Mouse (Mus musculus) hindbrain, embryonic 11.5 days (tissue): ENCODE measurements around the gene Rec8. TPM values are rescaled to one million over a fixed set of nuclear protein-coding genes. Genes with fewer than 3 reads are reported as not detected.
A peak's percentile ranks its signal among the peaks of the same experiment; 100 is the strongest.

Experiments used
- ATAC-seq: fragments of 200-750 bp; cut with Nextera tagmentation; 2 replicates; pipeline ENCODE4 v1.8.0; 2017; ENCODE audit warnings: mild to moderate bottlenecking, moderate TSS enrichment, moderate library complexity; ENCODE audit not compliant: low FRiP score
- DNase-seq: peaks from one replicate; pipeline ENCODE4 v3.0.0-alpha.2; 2015; ENCODE audit warnings: low spot score
- H3K27ac ChIP-seq: fragments of 300-500 bp; sonication (generic); 2 replicates; pipeline ENCODE4 v1.5.1; 2014; ENCODE audit warnings: mild to moderate bottlenecking, low read depth, low read length
- H3K27me3 ChIP-seq: fragments of 300-500 bp; sonication (generic); 2 replicates; pipeline ENCODE4 v1.6.1; 2014; ENCODE audit warnings: mild to moderate bottlenecking, low read length, moderate library complexity, mixed read lengths; ENCODE audit not compliant: control insufficient read depth, insufficient read depth
- H3K36me3 ChIP-seq: fragments of 300-500 bp; sonication (generic); 2 replicates; pipeline ENCODE4 v1.6.1; 2014; ENCODE audit warnings: mild to moderate bottlenecking, low read length, moderate library complexity, mixed read lengths; ENCODE audit not compliant: control insufficient read depth, insufficient read depth
- H3K4me1 ChIP-seq: fragments of 300-500 bp; sonication (generic); replicated peaks from 2 replicates; pipeline ENCODE4 v1.6.1; 2014; ENCODE audit warnings: low read length, mixed read lengths; ENCODE audit not compliant: control insufficient read depth, insufficient read depth
- H3K4me2 ChIP-seq: fragments of 300-500 bp; sonication (generic); replicated peaks from 2 replicates; pipeline ENCODE4 v1.6.1; 2014; ENCODE audit warnings: mild to moderate bottlenecking, low read depth, low read length
- H3K4me3 ChIP-seq: fragments of 300-500 bp; sonication (generic); 2 replicates; pipeline ENCODE4 v1.5.1; 2014; ENCODE audit warnings: low read depth, low read length
- H3K9ac ChIP-seq: fragments of 300-500 bp; sonication (generic); 2 replicates; pipeline ENCODE4 v1.6.1; 2014; ENCODE audit warnings: low read depth, low read length
- H3K9me3 ChIP-seq: fragments of 300-500 bp; sonication (generic); 2 replicates; pipeline ENCODE4 v1.6.1; 2016; ENCODE audit warnings: low read length; ENCODE audit not compliant: control insufficient read depth
- WGBS: fragments of 180-500 bp; shearing (Covaris S2); extraction: QIAGEN DNeasy Blood & Tissue Kit; methylation state at CpG from one replicate; pipeline ENCODE4 v1.1.7; 2014; 5-methylcytosine and 5-hydroxymethylcytosine counted together
- polyA plus RNA-seq: library from polyadenylated mRNA; unstranded; fragments of >200 nt; fragmentation: Nextera tagmentation; extraction: Ambion mirVana; gene quantifications from 2 replicates; pipeline ENCODE4 v1.2.1, GENCODE M21; 2014

Gene Rec8
- polyA plus RNA-seq, 1 experiment from 2014 or later: 8.8 TPM

GRCm38 (mm10) chr14:55579511-55580496, 38.0 kb upstream of the Rec8 start:
- Histone ChIP-seq H3K4me3 (no peak overlapping the region), H3K4me2 (no peak overlapping the region), H3K4me1 (peaks cover 3% of the 10 kb centered on the region), H3K27ac (no peak overlapping the region), H3K27me3 (no peaks in the 10 kb centered on the region), H3K9me3 (no peaks in the 10 kb centered on the region), H3K9ac (no peak overlapping the region), H3K36me3 (peaks cover 2% of the 10 kb centered on the region; the same call in 1 of the 2 replicates)
- ATAC-seq (no peak), DNase-seq (no peak)
- WGBS: 86% methylated on average over 23 of the region's 23 CpGs

- DNase-seq (no peak), ATAC-seq (no peak)
- peaks cover 3% of the 10 kb centered on the region for H3K4me1 ChIP-seq
- peaks cover 2% of the 10 kb centered on the region; the same call in 1 of the 2 replicates for H3K36me3 ChIP-seq
- no peak overlapping the region for H3K4me3 ChIP-seq
- H3K9me3 ChIP-seq: no peaks in the 10 kb centered on the region
- H3K4me2 ChIP-seq: no peak overlapping the region
- H3K27me3 ChIP-seq: no peaks in the 10 kb centered on the region
- 94% methylated on average over 16 of the region's 16 CpGs for WGBS
- no peak overlapping the region for H3K27ac ChIP-seq
- H3K9ac ChIP-seq: no peak overlapping the region
Measured at GRCm38 (mm10) chr14:55580731-55581130, 37.1 kb upstream of the Rec8 start.

- H3K27me3 ChIP-seq: no peaks in the 10 kb centered on the region
- 79% methylated on average over 9 of the region's 9 CpGs for WGBS
- ATAC-seq (no peak), DNase-seq (no peak)
- no peak overlapping the region for H3K27ac ChIP-seq
- H3K36me3 ChIP-seq: peaks cover 2% of the 10 kb centered on the region; the same call in 1 of the 2 replicates
- peaks cover 3% of the 10 kb centered on the region for H3K4me1 ChIP-seq
- H3K9me3 ChIP-seq: no peaks in the 10 kb centered on the region
- H3K4me2 ChIP-seq: no peak overlapping the region
- H3K4me3 ChIP-seq: no peak overlapping the region
- no peak overlapping the region for H3K9ac ChIP-seq
Measured at GRCm38 (mm10) chr14:55581981-55582681, 35.7 kb upstream of the Rec8 start.

DNA sequence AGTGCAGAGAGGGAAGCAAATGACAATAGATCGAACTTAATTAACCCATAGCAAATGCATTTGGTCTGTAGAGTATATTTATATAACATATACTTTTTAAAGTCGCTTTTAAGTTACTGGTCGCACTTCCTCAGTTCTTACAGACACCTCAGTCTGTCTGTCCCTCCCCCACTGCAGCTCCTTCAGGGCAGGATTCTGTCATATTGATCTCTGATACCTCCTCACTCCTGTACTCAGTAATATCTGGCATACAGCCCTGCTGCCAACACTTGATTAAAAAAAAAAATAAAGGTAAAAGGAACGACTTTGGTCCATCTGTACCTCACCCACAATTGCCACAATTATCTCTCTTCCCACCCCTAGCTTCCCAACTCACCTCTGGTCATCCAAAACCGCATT, 33.5 kb upstream of the Rec8 start:
- Histone ChIP-seq H3K4me3 (peak overlapping the region; percentile 43), H3K4me1 (no peaks in the 10 kb centered on the region; the same call in 1 of the 2 replicates), H3K27ac (no peak overlapping the region), H3K27me3 (no peaks in the 10 kb centered on the region), H3K36me3 (peaks cover 2% of the 10 kb centered on the region; the same call in 1 of the 2 replicates), H3K9me3 (no peaks in the 10 kb centered on the region), H3K9ac (peak overlapping the region; percentile 70), H3K4me2 (peak overlapping the region; percentile 84)
- 40% methylated on average over 5 of the region's 5 CpGs for WGBS
- no peak for DNase-seq
- ATAC-seq: no peak

- Histone ChIP-seq H3K27me3 (no peaks in the 10 kb centered on the region), H3K4me2 (peak within 1 kb of the TSS; percentile 84), H3K36me3 (peaks cover 2% of the 10 kb centered on the region; the same call in 1 of the 2 replicates), H3K4me3 (peak within 1 kb of the TSS; percentile 43), H3K9me3 (no peaks in the 10 kb centered on the region), H3K4me1 (no peaks in the 10 kb centered on the region; the same call in 1 of the 2 replicates), H3K9ac (peak within 1 kb of the TSS; percentile 70), H3K27ac (0 out of 2 replicates have a peak within 1 kb of the TSS, but pooled peaks have one; percentile 10)
- WGBS: 2% methylated on average over 43 of the region's 43 CpGs
- ATAC-seq: peak; percentile 78
- peak; percentile 51 for DNase-seq
Measured at GRCm38 (mm10) chr14:55584702-55585565, 32.9 kb upstream of the Rec8 start, which contains the start of gene Emc9. Emc9 (minus strand) TSS chr14:55585302.

- no peak for ATAC-seq
- H3K27me3 ChIP-seq: no peaks in the 10 kb centered on the region
- DNase-seq: no peak
- no peaks in the 10 kb centered on the region for H3K36me3 ChIP-seq
- 66% methylated on average over 6 of the region's 6 CpGs for WGBS
- H3K9ac ChIP-seq: no peak overlapping the region
- no peaks in the 10 kb centered on the region for H3K9me3 ChIP-seq
- H3K27ac ChIP-seq: no peak overlapping the region
- H3K4me3 ChIP-seq: peak overlapping the region; percentile 43; the same call in 1 of the 2 replicates
- no peak overlapping the region for H3K4me2 ChIP-seq
- H3K4me1 ChIP-seq: peaks cover 4% of the 10 kb centered on the region; the same call in 1 of the 2 replicates
Measured at GRCm38 (mm10) chr14:55585566-55585960, 32.3 kb upstream of the Rec8 start.

- ATAC-seq: no peak
- H3K27me3 ChIP-seq: no peaks in the 10 kb centered on the region
- 92% methylated on average over 2 of the region's 2 CpGs for WGBS
Measured at GRCm38 (mm10) chr14:55586149-55586548, 31.7 kb upstream of the Rec8 start.

DNA sequence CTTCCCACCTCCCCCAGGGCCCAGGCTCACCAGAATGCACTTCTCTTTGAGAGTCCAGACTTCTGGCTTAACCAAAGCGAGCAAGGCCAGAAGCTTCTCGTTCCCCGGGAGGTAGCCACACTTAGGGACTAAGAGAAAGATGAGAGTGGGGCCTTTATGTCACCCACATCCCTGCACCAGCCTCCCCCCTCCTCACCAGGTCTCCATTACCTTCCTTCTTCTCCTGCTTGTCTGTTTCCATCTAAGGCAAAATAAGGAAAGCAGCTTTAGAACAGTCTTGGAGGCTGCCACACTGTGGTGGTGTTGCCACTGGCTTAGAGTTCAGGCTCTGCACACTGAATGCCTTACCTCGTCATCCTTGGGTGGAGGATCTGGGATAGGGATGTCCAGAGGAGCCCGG, 28.6 kb upstream of the Rec8 start:
- no peak overlapping the region for H3K4me2 ChIP-seq
- no peak for DNase-seq
- ATAC-seq: no peak
- H3K27me3 ChIP-seq: no peaks in the 10 kb centered on the region
- no peak overlapping the region for H3K4me3 ChIP-seq
- H3K36me3 ChIP-seq: no peaks in the 10 kb centered on the region
- WGBS: 84% methylated on average over 5 of the region's 5 CpGs
- H3K9me3 ChIP-seq: no peaks in the 10 kb centered on the region
- H3K27ac ChIP-seq: no peak overlapping the region
- H3K4me1 ChIP-seq: peaks cover 7% of the 10 kb centered on the region; the same call in 1 of the 2 replicates
- no peak overlapping the region for H3K9ac ChIP-seq

More at GRCm38 (mm10) chr14:55586149-55586548, 31.7 kb upstream of the Rec8 start:
- Histone ChIP-seq H3K4me1 (peaks cover 4% of the 10 kb centered on the region; the same call in 1 of the 2 replicates), H3K27ac (no peak overlapping the region), H3K36me3 (no peaks in the 10 kb centered on the region), H3K9me3 (no peaks in the 10 kb centered on the region), H3K9ac (no peak overlapping the region), H3K4me3 (no peak overlapping the region), H3K4me2 (no peak overlapping the region)
- DNase-seq: no peak
